Mouse (Mus musculus) heart, adult 2 months (tissue): ENCODE measurements around the gene Atp2b2.

Experiments
- CTCF ChIP-seq: fragments of 200-600 bp; IDR thresholded peaks from 2 replicates; pipeline ENCODE4 v1.8.1; 2022; ENCODE audit warnings: antibody characterized with exemption, mild to moderate bottlenecking, moderate library complexity
- EP300 ChIP-seq: fragments of 200-500 bp; IDR thresholded peaks from 2 replicates; pipeline ENCODE4 v1.6.1; 2011; ENCODE audit warnings: low read depth, low read length, control low read depth; ENCODE audit not compliant: insufficient read depth

DNA sequence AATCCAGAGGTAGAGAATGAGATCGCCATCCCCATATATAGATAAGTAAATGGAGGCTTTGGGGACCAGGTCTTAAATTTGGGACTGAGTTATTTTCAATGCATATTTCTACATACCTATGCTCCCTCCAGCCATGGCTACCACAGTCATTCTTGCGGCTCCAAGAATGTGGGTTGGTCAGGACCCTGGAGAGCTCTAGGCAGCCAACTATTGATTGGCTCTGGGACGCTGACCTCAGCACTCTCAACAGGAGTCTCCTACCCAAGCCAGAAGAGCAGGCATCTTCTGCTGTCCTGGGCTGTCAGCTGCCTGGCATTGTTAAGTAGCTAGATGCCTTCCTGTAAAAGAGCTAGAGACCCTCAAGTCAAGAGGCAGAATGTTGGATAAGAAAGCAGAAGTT lies 79.6 kb downstream of the Atp2b2 start:
- TF ChIP-seq EP300 (no peak), CTCF (no peak)
